Mouse (Mus musculus): ENCODE measurements around the gene Gm17720. TPM values are rescaled to one million over a fixed set of nuclear protein-coding genes. Genes with fewer than 3 reads are reported as not detected.
"Not testable (repeated sequence)": the region's sequence is repeated elsewhere in the genome, so short reads cannot be mapped to it uniquely, and the experiment has no call there.

Gene Gm17720
- polyA plus RNA-seq, 1 experiment = not detected

GRCm38 (mm10) chr8:110039659-110040058 is 62.9 kb downstream of the Gm17720 start, which contains the start of gene Chst4:
TSS of gene Chst4 (minus strand) at chr8:110039740.
- DNase-seq = no peak
- no peaks in the 10 kb centered on the region for H3K4me1 ChIP-seq (ENCODE audit: control insufficient read depth, insufficient read depth, low read length)
- TF ChIP-seq POLR2A (IDR thresholded peaks at IDR 0.05; ENCODE audit: low read depth, low read length) (no peak), CTCF (conservative IDR thresholded peaks at IDR 0.05; ENCODE audit: insufficient read depth, insufficient read length, low read depth, low read length) (no peak)
- no peaks in the 10 kb centered on the region for H3K27me3 ChIP-seq (replicated peaks; ENCODE audit: control insufficient read depth, insufficient read depth, low read length)
- no peak within 1 kb of the TSS for H3K27ac ChIP-seq (ENCODE audit: insufficient read depth, low read depth, low read length)
- 89% methylated on average over 5 of the region's 5 CpGs for WGBS
- H3K36me3 ChIP-seq (ENCODE audit: control insufficient read depth, insufficient read depth, low read length) = no peaks in the 10 kb centered on the region
- no peak within 1 kb of the TSS for H3K4me3 ChIP-seq (ENCODE audit: insufficient read depth, low read depth, low read length)

GRCm38 (mm10) chr8:110039216-110039615 is 63.3 kb downstream of the Gm17720 start:
- no peaks in the 10 kb centered on the region for H3K4me1 ChIP-seq (ENCODE audit: control insufficient read depth, insufficient read depth, low read length)
- no peak overlapping the region for H3K27ac ChIP-seq (ENCODE audit: insufficient read depth, low read depth, low read length)
- TF ChIP-seq POLR2A (IDR thresholded peaks at IDR 0.05; ENCODE audit: low read depth, low read length) = no peak
- TF ChIP-seq CTCF (conservative IDR thresholded peaks at IDR 0.05; ENCODE audit: insufficient read depth, insufficient read length, low read depth, low read length) = no peak
- H3K27me3 ChIP-seq (replicated peaks; ENCODE audit: control insufficient read depth, insufficient read depth, low read length) = no peaks in the 10 kb centered on the region
- H3K4me3 ChIP-seq (ENCODE audit: insufficient read depth, low read depth, low read length) = no peak overlapping the region
- no peaks in the 10 kb centered on the region for H3K36me3 ChIP-seq (ENCODE audit: control insufficient read depth, insufficient read depth, low read length)
- 29% methylated on average over 7 of the region's 7 CpGs for WGBS
- DNase-seq = no peak

GRCm38 (mm10) chr8:110036156-110036555 is 66.4 kb downstream of the Gm17720 start:
- H3K27me3 ChIP-seq (replicated peaks; ENCODE audit: control insufficient read depth, insufficient read depth, low read length) = no peaks in the 10 kb centered on the region
- no peak overlapping the region for H3K27ac ChIP-seq (ENCODE audit: insufficient read depth, low read depth, low read length)
- H3K4me1 ChIP-seq (ENCODE audit: control insufficient read depth, insufficient read depth, low read length) = no peaks in the 10 kb centered on the region
- H3K36me3 ChIP-seq (ENCODE audit: control insufficient read depth, insufficient read depth, low read length) = no peaks in the 10 kb centered on the region
- DNase-seq = no peak
- 66% methylated on average over 2 of the region's 2 CpGs for WGBS
- TF ChIP-seq CTCF (conservative IDR thresholded peaks at IDR 0.05; ENCODE audit: insufficient read depth, insufficient read length, low read depth, low read length) = no peak
- TF ChIP-seq POLR2A (IDR thresholded peaks at IDR 0.05; ENCODE audit: low read depth, low read length) = no peak
- H3K4me3 ChIP-seq (ENCODE audit: insufficient read depth, low read depth, low read length) = no peak overlapping the region

- H3K4me1 ChIP-seq (ENCODE audit: control insufficient read depth, insufficient read depth, low read length) = no peaks in the 10 kb centered on the region
- whole genome bisulfite sequencing = 82% methylated on average over 4 of the region's 4 CpGs
- TF ChIP-seq CTCF (conservative IDR thresholded peaks at IDR 0.05; ENCODE audit: insufficient read depth, insufficient read length, low read depth, low read length) (no peak), POLR2A (IDR thresholded peaks at IDR 0.05; ENCODE audit: low read depth, low read length) (no peak)
- no peak overlapping the region for H3K4me3 ChIP-seq (ENCODE audit: insufficient read depth, low read depth, low read length)
- H3K36me3 ChIP-seq (ENCODE audit: control insufficient read depth, insufficient read depth, low read length) = no peaks in the 10 kb centered on the region
- no peaks in the 10 kb centered on the region for H3K27me3 ChIP-seq (replicated peaks; ENCODE audit: control insufficient read depth, insufficient read depth, low read length)
- DNase-seq = no peak
- H3K27ac ChIP-seq (ENCODE audit: insufficient read depth, low read depth, low read length) = no peak overlapping the region
Measured at GRCm38 (mm10) chr8:110034331-110034730, 68.2 kb downstream of the Gm17720 start.

- H3K36me3 ChIP-seq (ENCODE audit: control insufficient read depth, insufficient read depth, low read length); H3K4me3 ChIP-seq (ENCODE audit: insufficient read depth, low read depth, low read length); H3K4me1 ChIP-seq (ENCODE audit: control insufficient read depth, insufficient read depth, low read length); H3K27me3 ChIP-seq (replicated peaks; ENCODE audit: control insufficient read depth, insufficient read depth, low read length); H3K27ac ChIP-seq (ENCODE audit: insufficient read depth, low read depth, low read length): not testable (repeated sequence)
- DNase-seq = peak; percentile 8
- WGBS = 43% methylated on average over 8 of the region's 8 CpGs
Measured at GRCm38 (mm10) chr8:110033771-110034170, 68.8 kb downstream of the Gm17720 start.

Other genes starting within 250 kb of the Gm17720 start
- gene Phlpp2, start 234.2 kb downstream of the Gm17720 start, polyA plus RNA-seq (2012; rRNA removed) = 6.5 and 6.9 TPM in 2 replicates
- gene Marveld3, start 140.6 kb downstream of the Gm17720 start, polyA plus RNA-seq (2012; rRNA removed) = 10.7 and 10.8 TPM in 2 replicates
- 0.04 TPM in 1 of 2 replicates, not detected in the other for gene Tat, start 112.3 kb downstream of the Gm17720 start, polyA plus RNA-seq (2012; rRNA removed)
- gene Chst4, start 63.0 kb downstream of the Gm17720 start, polyA plus RNA-seq (2012; rRNA removed) = 0.34 and 0.59 TPM in 2 replicates
- gene Zfp612, start 23.0 kb downstream of the Gm17720 start, polyA plus RNA-seq (2012; rRNA removed) = 2.2 and 2.3 TPM in 2 replicates
- not detected in 2 replicates for gene Gm21964, start 1.5 kb downstream of the Gm17720 start, polyA plus RNA-seq (2012; rRNA removed)
- not detected in 2 replicates for gene Calb2, start 65.5 kb upstream of the Gm17720 start, polyA plus RNA-seq (2012; rRNA removed)
- 2.8 and 3.1 TPM in 2 replicates for gene Cmtr2, start 112.9 kb upstream of the Gm17720 start, polyA plus RNA-seq (2012; rRNA removed)
- gene Hydin, start 164.2 kb upstream of the Gm17720 start, polyA plus RNA-seq (2012; rRNA removed) = 0.01 and 0.02 TPM in 2 replicates

All from kidney, adult 2 months (tissue).